Mouse (Mus musculus) brain, embryonic 14.5 days (tissue): ENCODE measurements around the gene Orc3. TPM values are rescaled to one million over a fixed set of nuclear protein-coding genes. Genes with fewer than 3 reads are reported as not detected.
A peak's percentile ranks its signal among the peaks of the same experiment; 100 is the strongest.
"Not testable (repeated sequence)": the region's sequence is repeated elsewhere in the genome, so short reads cannot be mapped to it uniquely, and the experiment has no call there.

ENCODE experiments used
- DNase-seq: peaks from one replicate; pipeline ENCODE4 v3.0.0-alpha.2; 2011; ENCODE audit warnings: low read depth
- CTCF ChIP-seq: fragments of 200-500 bp; IDR thresholded peaks from 2 replicates; pipeline ENCODE4 v1.5.1; 2012; ENCODE audit warnings: inconsistent platforms, mild to moderate bottlenecking, moderate library complexity, borderline replicate concordance; ENCODE audit not compliant: insufficient read depth, insufficient read length; ENCODE audit errors: extremely low read depth
- POLR2A ChIP-seq: fragments of 200-500 bp; IDR thresholded peaks from 2 replicates; pipeline ENCODE4 v1.6.1; 2012; ENCODE audit warnings: mild to moderate bottlenecking, inconsistent platforms, borderline replicate concordance; ENCODE audit not compliant: poor library complexity, insufficient read depth, insufficient read length, severe bottlenecking; ENCODE audit errors: extremely low read depth
- polyA plus RNA-seq: library from polyadenylated mRNA; depleted of rRNA; stranded (reverse); fragments of >200 nt; gene quantifications from 2 replicates; pipeline ENCODE4 v1.2.3, GENCODE M21; 2012

Orc3 gene
- polyA plus RNA-seq, 1 experiment, result 58.8 TPM

DNA sequence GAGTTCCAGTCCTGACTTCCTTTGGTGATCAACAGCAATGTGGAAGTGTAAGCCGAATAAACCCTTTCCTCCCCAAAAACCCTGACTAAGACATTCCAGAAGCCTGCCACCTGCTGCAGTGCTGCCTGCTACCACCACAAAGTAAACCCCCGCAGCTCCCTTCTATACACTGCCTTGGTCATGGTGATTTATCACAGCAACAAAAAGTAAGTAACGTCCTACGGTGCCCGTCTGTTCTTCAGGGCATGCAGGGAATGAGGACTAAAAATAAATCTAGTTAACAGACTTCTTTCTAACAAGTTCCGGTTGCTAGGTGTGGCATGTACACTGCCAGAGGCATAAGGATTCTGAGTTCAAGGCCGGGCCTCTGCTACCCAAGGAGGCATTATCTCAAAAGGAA is 32.8 kb downstream of the Orc3 start:
- no peak for TF ChIP-seq CTCF
- TF ChIP-seq POLR2A, result no peak
- DNase-seq, result no peak

DNA sequence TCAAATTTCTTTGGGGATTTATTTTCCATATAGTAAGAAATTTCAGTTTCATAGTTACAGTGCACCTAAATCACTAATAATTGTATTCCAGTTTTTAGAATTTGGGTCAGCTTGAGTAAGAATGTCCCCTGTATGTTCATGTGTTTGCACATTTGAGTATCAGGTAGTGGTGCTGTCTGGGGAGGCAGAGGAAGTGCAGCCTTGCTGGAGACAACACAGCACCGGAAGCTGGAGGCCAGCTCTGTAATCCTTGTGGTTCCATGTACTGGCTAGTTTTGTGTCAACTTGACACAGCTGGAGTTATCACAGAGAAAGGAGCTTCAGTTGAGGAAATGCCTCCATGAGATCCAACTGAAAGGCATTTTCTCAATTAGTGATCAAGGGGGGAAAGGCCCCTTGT is 33.3 kb downstream of the Orc3 start:
- DNase-seq, result not testable (repeated sequence)

DNA sequence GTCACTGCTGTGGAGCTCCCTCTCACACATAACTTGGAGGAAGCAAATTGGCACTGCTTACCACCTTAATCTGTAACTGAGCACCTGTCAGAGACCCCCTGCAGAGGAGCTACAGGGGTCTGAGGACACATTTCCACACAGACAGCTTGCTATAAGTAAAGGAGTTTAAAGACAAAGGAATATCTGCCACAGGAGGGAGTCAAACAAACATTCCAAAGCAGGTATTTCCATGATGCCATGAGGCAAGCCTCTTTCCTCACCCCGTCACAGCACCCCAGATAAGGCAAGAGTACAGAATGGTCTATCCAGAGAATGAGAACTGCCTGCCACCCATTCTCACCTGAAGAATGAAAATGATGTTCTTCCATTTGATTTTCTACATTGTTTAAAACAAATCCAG is 35.5 kb downstream of the Orc3 start:
- TF ChIP-seq POLR2A (no peak), CTCF (no peak)
- DNase-seq, result no peak

DNA sequence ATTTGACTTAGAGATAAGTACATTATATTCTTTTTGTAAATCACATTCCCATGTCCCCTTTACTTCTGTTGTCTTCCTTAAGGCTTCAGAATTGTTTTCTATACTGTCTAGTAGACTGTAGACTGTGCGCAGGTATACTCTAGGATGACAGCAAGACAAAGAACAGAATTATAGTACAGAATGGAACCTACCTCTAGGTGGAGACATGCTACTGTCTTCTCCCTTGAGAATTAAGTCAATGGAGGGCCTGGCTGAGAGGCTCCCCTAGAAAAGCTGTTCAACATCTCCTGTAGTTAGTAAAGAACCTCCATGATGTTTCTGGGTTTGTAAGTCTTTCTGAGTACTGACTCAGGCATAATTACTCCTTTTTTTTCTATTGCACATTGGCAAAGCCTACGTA is 37.7 kb downstream of the Orc3 start:
- no peak for TF ChIP-seq POLR2A
- no peak for TF ChIP-seq CTCF
- DNase-seq, result peak; percentile 25

DNA sequence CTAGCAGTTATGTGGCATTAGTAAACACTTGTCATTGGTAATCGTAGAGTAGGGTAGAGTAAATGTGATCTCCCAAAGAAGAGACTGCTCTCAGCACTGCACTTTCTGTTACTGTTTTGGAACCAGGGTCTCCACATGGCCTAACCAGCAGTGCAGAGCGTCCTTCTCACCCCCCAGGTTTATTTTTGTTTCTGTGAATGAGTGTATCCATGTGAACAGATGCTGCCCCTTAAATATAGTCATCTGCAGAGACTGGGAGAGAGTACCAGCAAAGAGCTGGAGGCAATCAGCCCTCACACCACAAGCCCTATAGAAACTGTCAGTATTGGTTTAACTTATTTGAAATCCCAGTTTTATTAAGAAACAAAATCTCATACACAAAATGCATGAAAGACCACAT is 41.9 kb downstream of the Orc3 start:
- TF ChIP-seq POLR2A, result no peak
- TF ChIP-seq CTCF, result no peak
- no peak for DNase-seq

DNA sequence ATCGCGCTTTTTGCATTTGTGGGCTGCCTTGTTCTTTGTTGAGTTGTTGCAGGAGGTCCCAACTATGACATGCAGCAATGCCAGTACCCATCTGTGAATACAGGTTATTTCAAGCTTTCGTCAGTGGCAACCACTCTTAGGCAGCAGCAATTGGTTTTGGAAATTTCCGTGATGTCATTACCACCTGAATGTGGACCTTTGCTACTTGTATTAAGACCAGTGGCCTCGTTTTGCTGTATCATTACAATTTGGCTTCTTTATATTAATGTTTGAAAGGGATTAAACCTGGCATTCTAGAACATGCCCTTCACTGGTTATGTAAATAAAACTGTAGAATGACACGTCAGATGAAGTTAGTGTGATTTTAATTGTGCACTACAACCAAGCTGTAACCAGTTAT is 48.5 kb downstream of the Orc3 start:
- no peak for DNase-seq
- no peak for TF ChIP-seq CTCF
- TF ChIP-seq POLR2A, result no peak

DNA sequence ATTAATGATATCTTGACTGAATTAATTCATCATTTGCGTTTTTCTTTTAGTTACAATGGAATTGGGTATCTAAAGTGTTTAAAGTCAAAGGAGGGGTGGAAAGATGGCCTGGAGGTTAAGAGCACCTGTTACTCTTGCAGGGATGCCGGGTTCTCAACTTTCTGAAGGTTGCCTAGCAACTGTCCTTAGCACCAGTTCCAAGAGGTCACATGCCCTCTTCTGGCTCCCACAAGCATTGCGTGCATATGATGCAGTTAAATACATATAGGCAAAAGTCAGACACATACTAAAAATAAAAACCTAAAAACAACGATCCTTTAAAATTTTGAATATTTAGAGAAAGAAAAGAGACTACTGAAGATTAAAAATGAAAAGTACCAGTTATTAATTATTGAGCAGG is 53.8 kb downstream of the Orc3 start:
- peak; percentile 67 for DNase-seq
- TF ChIP-seq CTCF (peak; percentile 54; the same call in 1 of the 2 replicates), POLR2A (no peak)

DNA sequence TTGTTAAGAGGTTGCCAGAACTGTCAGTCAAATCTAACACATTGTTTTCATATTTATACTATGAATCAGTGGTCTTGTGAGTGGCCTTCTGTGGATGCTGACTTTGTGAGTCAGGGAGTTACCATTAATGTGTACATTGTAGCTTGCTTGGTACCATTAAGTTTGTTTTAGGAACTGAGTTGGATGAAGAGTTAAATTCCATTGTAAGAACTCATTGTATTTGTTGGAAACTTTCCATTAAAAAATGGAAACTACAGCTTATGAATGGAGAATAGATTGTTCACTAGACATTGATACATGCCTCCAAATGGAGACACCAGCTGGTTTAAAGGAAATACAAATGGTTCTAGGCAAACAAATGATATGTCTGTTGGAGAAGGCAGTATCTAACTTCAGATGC is 58.6 kb downstream of the Orc3 start:
- TF ChIP-seq CTCF (no peak), POLR2A (no peak)
- no peak for DNase-seq

DNA sequence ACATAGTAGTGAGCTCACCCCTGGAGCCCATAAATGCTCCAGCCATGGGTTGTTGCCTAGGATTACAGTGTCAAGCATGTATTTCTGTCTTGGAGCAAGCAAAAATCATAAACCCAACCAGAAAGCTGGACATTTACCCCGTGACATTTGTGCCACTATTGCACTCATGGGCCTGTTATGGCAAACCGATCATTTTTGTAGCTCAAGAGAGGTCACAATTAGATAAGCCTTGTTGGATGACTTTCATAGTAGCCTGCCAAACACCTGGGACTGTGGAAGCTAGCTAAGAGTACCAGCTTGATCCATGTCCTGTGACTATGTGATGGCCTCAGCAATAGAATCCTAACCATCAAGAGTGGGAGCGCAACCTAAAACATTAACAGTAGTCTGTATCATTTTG is 59.1 kb downstream of the Orc3 start:
- no peak for TF ChIP-seq CTCF
- TF ChIP-seq POLR2A, result no peak
- no peak for DNase-seq

DNA sequence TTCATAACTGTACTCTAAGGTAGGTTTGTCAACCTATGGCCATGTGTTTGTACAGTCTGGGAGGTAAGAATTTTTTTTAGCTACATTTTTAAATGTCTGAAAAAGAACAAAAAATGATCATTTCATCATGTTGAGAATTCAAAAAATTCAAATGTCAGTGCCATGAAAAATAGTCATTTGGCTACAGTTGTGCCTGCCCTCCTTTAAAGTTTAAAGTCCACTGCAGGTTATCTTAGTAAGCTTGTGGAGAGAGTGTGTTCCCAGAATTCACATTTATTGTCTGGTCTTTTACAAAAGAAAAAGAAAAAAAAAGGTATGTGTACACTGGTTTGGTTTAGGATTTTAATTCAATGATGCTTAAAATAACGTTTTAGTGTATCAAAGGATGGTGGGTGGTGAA is 60.1 kb downstream of the Orc3 start:
- DNase-seq, result no peak
- TF ChIP-seq CTCF (no peak), POLR2A (no peak)

DNA sequence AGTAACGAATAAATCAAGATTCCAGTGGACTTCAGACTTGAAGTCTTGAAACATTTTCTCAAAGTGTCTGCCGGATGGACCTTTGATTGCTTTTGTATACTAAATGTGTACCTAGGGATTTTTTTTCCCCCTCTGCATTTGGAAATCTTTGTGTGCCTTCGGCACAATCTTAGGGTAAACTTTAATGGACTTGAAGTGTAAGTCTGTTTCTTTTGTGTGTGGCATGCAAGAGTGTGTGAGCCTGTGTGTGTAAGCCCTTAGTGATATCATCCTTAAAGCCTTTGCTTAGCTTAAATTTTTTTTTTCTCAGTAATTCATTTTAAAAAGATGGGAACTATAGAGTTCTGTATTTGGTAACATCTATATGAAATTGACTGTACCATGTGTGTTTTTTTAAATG is 62.8 kb downstream of the Orc3 start:
- DNase-seq, result peak; percentile 17
- TF ChIP-seq CTCF (no peak), POLR2A (no peak)

DNA sequence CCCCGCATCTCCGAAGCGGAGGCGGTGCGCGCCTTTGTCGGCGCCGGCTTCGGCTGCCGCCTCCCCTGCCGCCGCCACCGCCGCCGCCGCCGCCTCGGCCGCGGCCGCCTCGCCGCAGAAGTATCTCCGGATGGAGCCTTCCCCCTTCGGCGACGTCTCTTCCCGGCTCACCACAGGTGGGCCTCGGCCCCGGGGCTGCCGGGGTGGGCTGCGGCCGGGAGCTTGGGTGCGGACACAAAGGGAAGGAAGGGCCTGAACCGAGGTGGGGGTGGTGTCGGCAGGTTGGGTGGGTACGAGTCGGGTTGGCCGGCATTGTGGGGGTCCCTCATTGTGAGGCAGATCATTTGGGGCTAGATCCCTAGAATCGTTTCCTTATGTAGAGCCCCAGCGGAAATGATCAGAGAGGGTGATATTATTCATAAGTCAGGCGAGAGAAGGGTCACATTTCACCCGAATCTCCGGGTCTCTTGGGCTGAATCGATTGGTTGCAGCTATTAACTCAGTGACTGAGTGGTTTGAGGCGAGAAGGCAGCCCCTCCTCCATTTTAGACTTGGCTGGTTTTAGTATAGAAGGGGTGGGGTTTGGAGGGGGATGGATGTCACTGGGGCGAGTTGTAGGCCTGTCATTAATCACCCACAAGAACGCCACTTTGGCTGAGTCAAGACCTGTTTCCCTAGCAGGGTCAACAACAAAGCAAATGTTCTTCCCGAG is 63.5 kb downstream of the Orc3 start:
- TF ChIP-seq CTCF (no peak), POLR2A (no peak)
- peak; percentile 85 for DNase-seq
